Mouse (Mus musculus): ENCODE data around the gene Cutal. TPM values are rescaled to one million over a fixed set of nuclear protein-coding genes. Genes with fewer than 3 reads are reported as not detected.

The Cutal gene
- total and polyA plus RNA-seq, 3 experiments = not detected

GRCm38 (mm10) chr2:34940246-34940645 is 66.0 kb downstream of the Cutal start:
- no peak for DNase-seq (ENCODE audit: extremely low read depth)
- Histone ChIP-seq H3K79me2 (replicated peaks; ENCODE audit: control insufficient read depth, extremely low read depth, insufficient read depth, poor library complexity, severe bottlenecking) (no peaks in the 10 kb centered on the region), H3K36me3 (replicated peaks in 1 of 2; ENCODE audit: control insufficient read depth in 1 of 2, insufficient read depth in 1 of 2, low read length in 1 of 2) (peaks cover 30 to 37% of the 10 kb centered on the region in 2 experiments), H3K4me3 (replicated peaks in 1 of 3; ENCODE audit: low read depth in 2 of 3, low read length in 2 of 3, poor library complexity in 1 of 3) (no peak overlapping the region), H3K9ac (ENCODE audit: insufficient read depth, low read depth) (no peak overlapping the region), H3K27me3 (replicated peaks) (no peaks in the 10 kb centered on the region), H3K9me3 (replicated peaks; ENCODE audit: low read length) (no peaks in the 10 kb centered on the region), H3K4me2 (ENCODE audit: insufficient read depth, low read depth, poor library complexity, severe bottlenecking) (no peak overlapping the region), H3K4me1 (ENCODE audit: control insufficient read depth in 1 of 2, insufficient read depth in 2 of 2) (peaks cover 33 to 57% of the 10 kb centered on the region in 2 experiments), H3K27ac (ENCODE audit: insufficient read depth, low read depth) (no peak overlapping the region)
- dilution Hi-C loops (cut with MboI; ENCODE audit: extremely low pct_ligation_motif_present, extremely low pct_unique_long_range_greater_than_20kb, low sequenced_read_pairs) = no loop called here
- in situ Hi-C loops (cut with MboI; ENCODE audit: low pct_ligation_motif_present, low pct_unique_long_range_greater_than_20kb, low sequenced_read_pairs) = no loop called here
- peak; percentile 29; the same call in 1 of the 2 replicates for TF ChIP-seq POLR2A (IDR thresholded peaks at IDR 0.05; ENCODE audit: low read depth, low read length)
- TF ChIP-seq POLR2AphosphoS2 (IDR thresholded peaks at IDR 0.05; ENCODE audit: low read depth, low read length) = peak; percentile 4; the same call in 1 of the 2 replicates
- TF ChIP-seq RCOR1 (conservative IDR thresholded peaks at IDR 0.05; ENCODE audit: low read depth, low read length) = no peak

GRCm38 (mm10) chr2:34941061-34941675 is 67.0 kb downstream of the Cutal start:
- dilution Hi-C loops (cut with MboI; ENCODE audit: extremely low pct_ligation_motif_present, extremely low pct_unique_long_range_greater_than_20kb, low sequenced_read_pairs) (no loop called here), in situ Hi-C loops (cut with MboI; ENCODE audit: low pct_ligation_motif_present, low pct_unique_long_range_greater_than_20kb, low sequenced_read_pairs) (no loop called here)
- Histone ChIP-seq H3K4me2 (ENCODE audit: insufficient read depth, low read depth, poor library complexity, severe bottlenecking) (no peak overlapping the region), H3K27ac (ENCODE audit: insufficient read depth, low read depth) (no peak overlapping the region), H3K4me1 (ENCODE audit: control insufficient read depth in 1 of 2, insufficient read depth in 2 of 2) (peaks cover 37 to 66% of the 10 kb centered on the region in 2 experiments), H3K9me3 (replicated peaks; ENCODE audit: low read length) (no peaks in the 10 kb centered on the region), H3K36me3 (replicated peaks in 1 of 2; ENCODE audit: control insufficient read depth in 1 of 2, insufficient read depth in 1 of 2, low read length in 1 of 2) (peaks cover 38 to 47% of the 10 kb centered on the region in 2 experiments), H3K4me3 (replicated peaks in 1 of 3; ENCODE audit: low read depth in 2 of 3, low read length in 2 of 3, poor library complexity in 1 of 3) (no peak overlapping the region), H3K27me3 (replicated peaks) (no peaks in the 10 kb centered on the region), H3K79me2 (replicated peaks; ENCODE audit: control insufficient read depth, extremely low read depth, insufficient read depth, poor library complexity, severe bottlenecking) (no peaks in the 10 kb centered on the region), H3K9ac (ENCODE audit: insufficient read depth, low read depth) (no peak overlapping the region)
- no peak for TF ChIP-seq USF2 (conservative IDR thresholded peaks at IDR 0.05; ENCODE audit: low read depth, low read length)
- no peak for TF ChIP-seq BHLHE40 (IDR thresholded peaks at IDR 0.05; ENCODE audit: low read depth, low read length)
- no peak for TF ChIP-seq GABPA (IDR thresholded peaks at IDR 0.05; ENCODE audit: insufficient replicate concordance, low read depth, low read length)
- TF ChIP-seq PAX5 (IDR thresholded peaks at IDR 0.05; ENCODE audit: low read length) = no peak
- no peak for TF ChIP-seq CHD1 (IDR thresholded peaks at IDR 0.05; ENCODE audit: low read depth, low read length)
- TF ChIP-seq USF1 (IDR thresholded peaks at IDR 0.05; ENCODE audit: low read depth, low read length) = no peak
- no peak; the same call in 1 of the 2 replicates for TF ChIP-seq CHD2 (IDR thresholded peaks at IDR 0.05; ENCODE audit: low read length)
- TF ChIP-seq KAT2A (IDR thresholded peaks at IDR 0.05; ENCODE audit: insufficient replicate concordance, low read length) = no peak
- TF ChIP-seq ZMIZ1 (IDR thresholded peaks at IDR 0.05; ENCODE audit: low read depth, low read length) = no peak; the same call in 1 of the 2 replicates
- TF ChIP-seq JUND (conservative IDR thresholded peaks at IDR 0.05; ENCODE audit: low read depth, low read length) = no peak
- no peak for TF ChIP-seq SMC3 (IDR thresholded peaks at IDR 0.05; ENCODE audit: low read depth, low read length)
- no peak for TF ChIP-seq MAX (IDR thresholded peaks at IDR 0.05; ENCODE audit: low read length)
- no peak for TF ChIP-seq MAFK (IDR thresholded peaks at IDR 0.05; ENCODE audit: insufficient replicate concordance, low read length)
- TF ChIP-seq ETS1 (conservative IDR thresholded peaks at IDR 0.05; ENCODE audit: low read depth, low read length) = no peak; the same call in 1 of the 2 replicates
- TF ChIP-seq MAZ (IDR thresholded peaks at IDR 0.05; ENCODE audit: low read depth, low read length) = no peak
- no peak for TF ChIP-seq HCFC1 (IDR thresholded peaks at IDR 0.05; ENCODE audit: low read depth, low read length)
- no peak for TF ChIP-seq ZC3H11A (IDR thresholded peaks at IDR 0.05; ENCODE audit: low read depth, low read length)
- TF ChIP-seq RCOR1 (conservative IDR thresholded peaks at IDR 0.05; ENCODE audit: low read depth, low read length) = no peak
- no peak for TF ChIP-seq RAD21 (IDR thresholded peaks at IDR 0.05; ENCODE audit: low read depth, low read length)
- no peak for DNase-seq (ENCODE audit: extremely low read depth)

Other genes with a start within 250 kb of the Cutal start
- gene Gapvd1, start 119.2 kb upstream of the Cutal start, total RNA-seq (2012; rRNA removed) = 47.0 and 54.6 TPM in 2 replicates
- gene Gapvd1, start 119.2 kb upstream of the Cutal start, total RNA-seq (2014; rRNA removed) = 45.1 and 50.5 TPM in 2 replicates
- 63.1 and 71.3 TPM in 2 replicates for gene Gapvd1, start 119.2 kb upstream of the Cutal start, polyA plus RNA-seq (2012; ENCODE audit: insufficient read length, low read depth)
- gene Hspa5, start 102.4 kb upstream of the Cutal start, total RNA-seq (2012; rRNA removed) = 866 and 1,326 TPM in 2 replicates
- 1,168 and 1,315 TPM in 2 replicates for gene Hspa5, start 102.4 kb upstream of the Cutal start, total RNA-seq (2014; rRNA removed)
- gene Hspa5, start 102.4 kb upstream of the Cutal start, polyA plus RNA-seq (2012; ENCODE audit: insufficient read length, low read depth) = 791 and 827 TPM in 2 replicates
- gene Rabepk, start 74.5 kb upstream of the Cutal start, total RNA-seq (2012; rRNA removed) = 80.4 and 88.4 TPM in 2 replicates
- 61.2 and 68.8 TPM in 2 replicates for gene Rabepk, start 74.5 kb upstream of the Cutal start, total RNA-seq (2014; rRNA removed)
- gene Rabepk, start 74.5 kb upstream of the Cutal start, polyA plus RNA-seq (2012; ENCODE audit: insufficient read length, low read depth) = 62.1 and 64.1 TPM in 2 replicates
- gene Fbxw2, start 48.1 kb upstream of the Cutal start, total RNA-seq (2012; rRNA removed) = 36.7 and 42.9 TPM in 2 replicates
- 67.8 and 76.4 TPM in 2 replicates for gene Fbxw2, start 48.1 kb upstream of the Cutal start, total RNA-seq (2014; rRNA removed)
- gene Fbxw2, start 48.1 kb upstream of the Cutal start, polyA plus RNA-seq (2012; ENCODE audit: insufficient read length, low read depth) = 61.2 and 62.4 TPM in 2 replicates
- not detected in 2 replicates for gene Gm34653, start 41.4 kb upstream of the Cutal start, total RNA-seq (2012; rRNA removed)
- not detected in 2 replicates for gene Gm34653, start 41.4 kb upstream of the Cutal start, total RNA-seq (2014; rRNA removed)
- gene Gm34653, start 41.4 kb upstream of the Cutal start, polyA plus RNA-seq (2012; ENCODE audit: insufficient read length, low read depth) = not detected in 2 replicates
- 27.9 and 43.8 TPM in 2 replicates for gene Psmd5, start 572 bp downstream of the Cutal start, total RNA-seq (2012; rRNA removed)
- gene Psmd5, start 572 bp downstream of the Cutal start, total RNA-seq (2014; rRNA removed) = 81.2 and 120 TPM in 2 replicates
- gene Psmd5, start 572 bp downstream of the Cutal start, polyA plus RNA-seq (2012; ENCODE audit: insufficient read length, low read depth) = 81.9 and 91.2 TPM in 2 replicates
- 16.8 and 17.0 TPM in 2 replicates for gene Phf19, start 39.6 kb downstream of the Cutal start, total RNA-seq (2012; rRNA removed)
- 20.5 and 25.0 TPM in 2 replicates for gene Phf19, start 39.6 kb downstream of the Cutal start, total RNA-seq (2014; rRNA removed)
- 25.4 and 27.9 TPM in 2 replicates for gene Phf19, start 39.6 kb downstream of the Cutal start, polyA plus RNA-seq (2012; ENCODE audit: insufficient read length, low read depth)
- 99.2 and 151 TPM in 2 replicates for gene Traf1, start 87.4 kb downstream of the Cutal start, total RNA-seq (2012; rRNA removed)
- gene Traf1, start 87.4 kb downstream of the Cutal start, total RNA-seq (2014; rRNA removed) = 58.8 and 66.9 TPM in 2 replicates
- gene Traf1, start 87.4 kb downstream of the Cutal start, polyA plus RNA-seq (2012; ENCODE audit: insufficient read length, low read depth) = 46.4 and 47.9 TPM in 2 replicates
- 0.92 and 1.2 TPM in 2 replicates for gene Hc, start 187.0 kb downstream of the Cutal start, total RNA-seq (2012; rRNA removed)
- gene Hc, start 187.0 kb downstream of the Cutal start, total RNA-seq (2014; rRNA removed) = 0.72 and 0.74 TPM in 2 replicates
- 0.91 and 1.1 TPM in 2 replicates for gene Hc, start 187.0 kb downstream of the Cutal start, polyA plus RNA-seq (2012; ENCODE audit: insufficient read length, low read depth)
- gene AI182371, start 227.1 kb downstream of the Cutal start, total RNA-seq (2012; rRNA removed) = 0.68 and 0.80 TPM in 2 replicates
- gene AI182371, start 227.1 kb downstream of the Cutal start, total RNA-seq (2014; rRNA removed) = 0.31 and 0.56 TPM in 2 replicates
- 0.74 and 0.90 TPM in 2 replicates for gene AI182371, start 227.1 kb downstream of the Cutal start, polyA plus RNA-seq (2012; ENCODE audit: insufficient read length, low read depth)
- 55.6 and 59.1 TPM in 2 replicates for gene Cntrl, start 235.1 kb downstream of the Cutal start, total RNA-seq (2012; rRNA removed)
- 64.5 and 66.3 TPM in 2 replicates for gene Cntrl, start 235.1 kb downstream of the Cutal start, total RNA-seq (2014; rRNA removed)
- 64.5 and 69.7 TPM in 2 replicates for gene Cntrl, start 235.1 kb downstream of the Cutal start, polyA plus RNA-seq (2012; ENCODE audit: insufficient read length, low read depth)